Mouse (Mus musculus): ENCODE data around the gene Gbp7. TPM values are rescaled to one million over a fixed set of nuclear protein-coding genes. Genes with fewer than 3 reads are reported as not detected.
"Not testable (repeated sequence)": the region's sequence is repeated elsewhere in the genome, so short reads cannot be mapped to it uniquely, and the experiment has no call there.

The Gbp7 gene
- total RNA-seq (2021), result 1 to 10 TPM; 2.0 to 2.3 TPM
- long read RNA-seq, partial matches to known transcripts, result 1 of 5 reads
- long read RNA-seq, other reads (novel, unspliced or antisense), result 0 of 5 reads

DNA sequence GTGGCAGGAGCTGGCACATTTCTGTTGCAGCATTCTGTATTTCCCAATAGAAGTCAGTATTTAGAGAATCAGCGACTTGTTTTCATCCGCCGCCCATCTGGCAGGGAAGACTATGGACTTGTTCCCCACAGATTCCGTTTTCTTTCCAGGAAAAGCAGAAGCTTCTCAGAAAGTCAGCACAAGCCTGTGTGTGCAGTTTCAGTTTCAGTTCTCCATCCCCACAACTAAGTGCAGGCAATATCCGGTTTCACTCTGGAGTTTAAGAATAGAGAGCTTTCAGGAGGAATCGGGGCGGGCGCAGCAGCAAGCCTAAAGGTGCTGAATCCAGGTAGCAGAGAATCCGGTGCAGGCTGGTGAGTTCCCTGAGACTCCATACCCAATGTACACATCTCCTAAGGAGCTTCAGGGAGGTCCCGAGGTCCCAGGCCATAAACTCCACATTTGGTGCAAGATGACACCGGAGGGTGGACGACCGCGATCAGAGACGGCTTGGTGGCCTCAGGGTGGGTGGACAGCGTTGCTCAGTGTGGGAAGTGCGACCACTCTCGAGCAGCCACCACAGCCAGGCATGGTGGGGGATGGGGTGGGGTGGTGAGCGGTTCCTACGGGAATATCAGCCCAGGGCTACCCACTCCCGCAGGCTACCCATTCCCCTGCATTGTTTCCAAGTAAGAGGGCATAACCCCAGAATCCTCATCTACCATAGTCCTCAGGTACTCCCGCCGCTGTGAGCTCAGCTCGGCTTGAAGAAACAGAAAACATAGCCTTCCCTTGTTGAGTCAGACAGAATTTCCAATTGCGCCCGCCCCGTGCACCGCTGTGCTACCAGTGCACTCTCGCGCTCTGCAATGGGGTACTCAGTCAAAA lies at the start of gene Gbp7:
TSS of gene Gbp7 (plus strand) at position 256 of the 867 bp plus-strand sequence.
- DNase-seq (ENCODE audit: low spot score in 2 of 2), result peak; percentile 16 to 40

DNA sequence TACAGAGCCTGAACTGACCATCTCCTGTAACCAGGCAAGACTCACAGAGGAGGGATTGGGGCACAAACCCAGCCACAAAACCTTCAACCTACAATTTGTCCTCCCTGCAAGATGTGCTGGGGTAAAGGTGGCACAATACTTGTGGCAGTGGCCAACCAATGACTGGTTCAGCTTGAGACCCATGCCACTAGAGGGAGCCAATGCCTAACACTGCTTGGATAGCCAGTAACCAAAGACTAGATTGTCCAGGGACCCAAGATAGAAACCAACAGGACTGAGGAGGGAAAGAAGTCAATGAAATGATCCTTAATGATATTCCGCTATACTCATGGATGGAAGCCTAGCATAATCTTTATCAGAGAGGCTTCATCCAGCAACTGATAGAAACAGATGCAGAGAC lies 39.7 kb upstream of the Gbp7 start:
- DNase-seq (ENCODE audit: low spot score in 2 of 2), result peak; percentile 11 to 75

DNA sequence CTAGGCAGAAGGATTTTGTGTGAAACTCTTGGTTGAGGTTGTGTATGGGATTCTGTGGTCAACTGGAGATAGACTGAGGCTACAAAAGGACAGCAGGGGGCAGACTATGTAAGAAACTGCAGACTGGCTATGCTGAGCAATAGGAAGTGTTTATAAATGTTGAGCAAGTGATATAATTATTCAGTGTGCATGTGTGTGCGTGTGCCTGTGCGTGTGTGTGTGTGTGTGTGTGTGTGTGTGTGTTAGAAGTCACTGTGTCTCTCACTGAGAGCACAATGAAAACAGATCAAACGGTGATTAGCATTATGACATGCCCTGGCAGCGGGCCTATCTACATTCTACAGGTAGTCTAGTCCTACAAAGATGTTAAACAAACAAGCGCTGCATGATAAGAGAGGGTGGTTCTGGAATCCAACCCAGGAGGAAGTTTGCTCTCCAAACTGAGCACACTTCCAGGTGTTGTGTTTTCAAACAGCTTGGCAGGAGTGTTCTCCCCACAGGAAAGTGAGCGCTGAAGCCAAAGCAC lies 36.5 kb upstream of the Gbp7 start, which contains the start of gene Gbp5:
TSS of gene Gbp5 (plus strand) at position 443 of the 526 bp plus-strand sequence.
- peak in 1 of 2 experiments; percentile 47 for DNase-seq (ENCODE audit: low spot score in 2 of 2)

DNA sequence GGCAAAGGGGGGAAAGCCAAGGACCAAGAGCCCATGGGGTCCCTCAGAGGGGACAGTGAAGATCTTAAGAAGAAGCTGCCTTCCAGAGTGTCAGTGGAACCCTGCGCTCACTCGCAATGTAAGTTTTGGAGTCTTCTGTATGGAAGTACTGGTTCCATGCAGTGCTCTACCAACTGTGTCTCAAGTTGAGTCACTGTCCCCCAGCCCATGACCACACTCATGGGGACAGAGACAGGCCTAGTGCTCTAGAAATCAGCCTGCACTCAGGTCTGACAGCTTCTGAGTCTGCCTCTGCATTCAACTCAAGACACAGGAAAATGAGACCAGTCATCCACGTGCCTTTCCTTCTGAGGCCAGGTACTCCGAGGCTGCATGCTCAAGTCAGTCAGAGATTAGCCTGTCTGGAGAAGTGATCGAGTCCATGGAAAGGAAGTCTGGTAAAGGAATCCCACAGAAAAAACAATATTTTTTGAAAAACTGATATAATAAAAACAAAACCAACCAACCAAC lies 34.9 kb upstream of the Gbp7 start:
- no peak for DNase-seq (ENCODE audit: low spot score in 2 of 2)

DNA sequence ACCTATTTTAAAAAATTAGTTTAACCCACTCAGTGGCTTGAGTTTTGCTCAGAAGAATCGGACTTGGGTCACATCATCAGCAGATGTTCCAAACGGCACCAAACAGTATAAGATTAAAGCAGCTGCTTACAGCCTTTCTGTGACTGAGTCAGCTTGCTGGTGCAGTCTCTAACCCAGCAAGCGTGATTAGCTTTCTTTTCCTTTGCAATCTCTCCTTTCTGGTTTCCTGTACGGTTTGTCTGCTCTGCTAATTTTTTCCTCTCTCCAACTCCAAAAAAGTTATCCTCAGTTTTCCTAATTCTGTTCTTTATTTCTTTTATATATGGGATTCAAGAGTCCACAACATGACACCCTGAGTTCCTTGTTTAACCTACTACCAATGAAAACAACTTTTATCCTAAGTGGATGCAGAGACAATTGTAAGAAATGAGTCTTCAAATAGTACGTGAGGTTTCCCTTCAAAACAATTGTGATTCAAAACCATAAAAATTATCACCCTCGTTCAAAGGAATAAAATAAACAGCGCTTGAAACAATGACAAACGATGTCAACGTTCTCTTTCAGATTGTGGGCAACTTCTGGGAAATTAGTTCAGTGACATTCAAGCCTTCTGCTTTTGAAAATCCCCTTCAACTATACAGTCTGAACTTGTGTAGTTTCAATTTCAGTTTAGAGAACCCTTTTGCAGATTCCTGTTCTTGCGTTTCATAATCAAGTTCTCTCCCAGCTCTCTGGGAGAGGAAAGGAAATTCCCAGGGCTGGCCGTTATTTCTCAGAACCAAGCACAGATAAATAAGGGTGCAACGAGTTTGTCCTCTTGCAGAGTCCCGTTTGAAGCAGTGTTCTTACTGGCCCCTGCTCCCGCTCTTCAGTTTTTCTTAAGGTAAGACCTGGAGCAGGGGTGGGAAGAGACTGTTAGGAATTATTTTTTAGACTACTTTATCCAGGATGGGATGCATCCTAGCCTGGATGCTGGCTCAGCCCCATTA lies 33.7 kb upstream of the Gbp7 start:
- no peak for DNase-seq (ENCODE audit: low spot score in 2 of 2)

DNA sequence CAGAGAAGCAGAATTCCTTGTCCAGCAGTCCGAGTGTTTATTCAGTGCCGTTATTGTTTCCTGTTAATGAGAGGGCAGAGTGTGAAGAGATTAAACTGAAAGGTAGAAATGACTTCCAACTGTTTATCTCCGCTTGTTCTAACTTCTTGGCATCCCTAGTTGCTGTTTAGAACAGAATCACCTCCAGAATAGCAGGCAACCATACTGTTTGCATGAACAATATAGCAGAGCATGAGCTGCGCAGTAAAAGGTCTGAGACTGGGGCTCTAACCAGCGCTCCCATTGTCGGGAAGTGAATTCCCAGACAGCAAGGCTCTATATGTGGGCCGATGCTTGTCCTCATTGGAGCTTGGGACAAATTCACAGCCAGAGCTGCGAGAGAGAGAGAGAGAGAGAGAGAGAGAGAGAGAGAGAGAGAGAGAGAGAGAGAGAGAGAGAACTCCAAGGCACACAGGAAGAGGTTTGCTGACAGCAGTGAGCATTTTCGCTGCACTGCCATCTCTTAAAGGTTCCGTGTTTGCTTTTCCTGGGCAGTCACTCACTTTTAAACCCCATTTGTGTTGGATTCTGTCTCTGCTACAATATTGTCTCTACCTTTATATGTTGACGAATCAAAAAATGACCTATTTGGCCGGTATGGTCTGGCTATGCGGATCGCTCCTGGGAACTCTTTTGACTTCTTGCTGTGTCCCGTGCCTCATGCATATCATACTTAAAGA lies 32.9 kb upstream of the Gbp7 start:
- no peak for DNase-seq (ENCODE audit: low spot score in 2 of 2)

DNA sequence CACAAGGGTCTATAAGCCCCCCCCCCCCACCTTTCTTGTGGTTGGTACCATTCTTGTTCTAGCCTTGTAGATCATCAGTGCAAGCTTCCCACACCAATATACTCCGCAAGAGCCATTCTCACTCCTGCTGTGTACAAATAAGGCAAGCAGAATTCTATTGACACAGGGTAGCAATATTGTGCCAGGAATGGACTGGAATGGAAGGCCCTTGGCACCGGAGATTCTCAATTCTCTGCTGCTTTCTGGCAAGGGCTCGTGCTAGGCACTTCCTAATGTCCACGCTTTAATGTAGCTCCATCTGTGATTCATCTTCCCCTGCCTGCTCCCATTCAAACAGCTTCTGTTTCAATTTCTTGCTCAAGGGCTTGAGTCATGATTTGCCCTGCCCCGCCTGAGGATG lies 31.2 kb upstream of the Gbp7 start:
- no peak for DNase-seq (ENCODE audit: low spot score in 2 of 2)

DNA sequence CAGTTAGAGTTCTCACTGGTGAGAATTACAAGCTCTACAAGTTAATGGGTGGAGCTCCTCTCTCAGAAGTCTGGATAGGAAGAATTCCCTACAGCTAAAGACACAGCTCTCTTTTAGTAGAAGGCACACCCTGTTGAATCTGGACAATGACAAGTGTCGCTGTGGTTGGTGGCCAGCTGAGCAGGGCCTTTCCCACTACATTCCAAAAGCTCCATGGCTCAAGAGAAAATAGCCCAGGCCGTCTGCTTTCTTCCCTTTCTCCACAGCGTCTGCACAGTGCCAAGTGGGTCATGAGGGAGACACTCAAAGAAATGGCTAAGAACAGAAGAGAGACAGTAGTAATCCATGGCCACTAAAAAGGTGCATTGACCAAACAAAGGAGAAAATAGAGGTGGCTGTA lies 2.0 kb upstream of the Gbp7 start:
- DNase-seq (ENCODE audit: low spot score in 2 of 2), result no peak

DNA sequence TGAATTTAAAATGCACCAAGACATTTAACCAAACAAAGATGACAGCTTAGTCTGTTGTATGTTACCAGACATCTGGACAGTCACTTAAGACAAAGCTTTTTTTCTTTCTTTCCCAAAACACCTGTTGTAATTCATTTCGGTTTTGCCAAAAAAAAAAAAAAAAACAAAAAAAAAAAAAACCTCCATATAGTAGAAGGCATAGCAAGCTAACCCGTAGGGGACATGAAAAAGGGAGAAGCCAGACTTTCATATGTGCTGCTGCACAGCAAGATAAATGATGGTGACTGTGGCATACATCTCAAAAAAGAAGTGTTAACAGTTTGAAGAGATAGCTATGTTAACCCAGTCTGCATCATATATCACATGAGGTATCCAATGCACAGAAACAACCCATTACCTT lies 545 bp upstream of the Gbp7 start:
- DNase-seq (ENCODE audit: low spot score in 2 of 2), result no peak

DNA sequence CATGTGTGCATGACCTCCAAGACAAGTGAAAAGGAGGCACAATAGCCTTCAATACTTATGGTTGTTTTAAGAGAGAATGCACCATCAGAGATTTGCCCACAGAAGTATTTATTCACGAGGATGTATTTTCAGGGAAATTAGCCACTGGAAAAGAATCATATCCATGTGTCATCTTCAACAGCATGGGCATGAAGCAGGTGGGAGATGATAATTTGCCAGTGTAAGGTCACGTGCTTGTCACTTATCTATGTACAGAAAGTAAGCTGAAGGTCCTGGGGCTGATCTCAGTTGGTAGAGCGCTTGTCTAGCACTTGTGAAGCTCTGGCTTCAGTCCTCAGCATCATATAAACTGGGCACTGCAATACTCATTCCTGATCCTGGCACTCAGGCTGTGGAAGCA lies 1.5 kb downstream of the Gbp7 start:
- no peak for DNase-seq (ENCODE audit: low spot score in 2 of 2)

DNA sequence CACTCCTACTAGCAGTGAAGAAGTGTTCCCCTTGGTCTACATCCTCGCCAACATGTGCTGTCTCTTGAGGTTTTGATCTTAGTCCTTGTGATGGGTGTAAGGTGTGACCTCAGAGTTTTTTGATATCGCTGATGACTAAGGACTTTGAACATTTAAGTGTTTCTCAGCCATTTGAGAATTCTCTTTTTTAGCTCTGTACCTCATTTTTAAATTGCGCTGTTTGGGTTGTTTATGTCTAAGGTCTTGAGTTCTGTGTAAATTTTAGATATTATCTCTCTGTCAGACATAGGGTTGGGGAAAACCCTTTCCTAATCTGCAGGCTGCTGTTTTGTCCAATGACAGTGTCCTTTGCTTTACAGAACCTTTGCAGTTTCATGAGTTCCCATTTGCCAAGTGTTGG lies 3.0 kb downstream of the Gbp7 start:
- no peak for DNase-seq (ENCODE audit: low spot score in 2 of 2)

DNA sequence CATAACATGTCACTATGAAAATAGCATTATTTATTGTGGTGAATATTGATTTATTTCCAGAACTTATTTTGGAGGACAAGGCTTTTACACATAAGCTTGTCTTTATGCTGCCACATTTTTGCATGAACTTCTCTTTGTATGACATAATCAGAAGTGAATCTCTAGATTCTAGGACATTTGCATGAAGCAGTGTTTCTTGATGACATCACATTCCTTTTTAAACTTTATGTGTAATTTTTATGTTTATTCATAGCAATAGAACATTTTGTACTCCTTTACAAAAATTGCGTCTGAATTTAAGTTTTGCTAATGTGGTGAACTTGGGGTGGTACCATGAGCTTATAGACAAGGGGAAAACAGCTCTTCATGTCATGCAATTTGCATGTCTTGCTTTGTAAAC lies 5.5 kb downstream of the Gbp7 start:
- DNase-seq (ENCODE audit: low spot score in 2 of 2), result no peak

DNA sequence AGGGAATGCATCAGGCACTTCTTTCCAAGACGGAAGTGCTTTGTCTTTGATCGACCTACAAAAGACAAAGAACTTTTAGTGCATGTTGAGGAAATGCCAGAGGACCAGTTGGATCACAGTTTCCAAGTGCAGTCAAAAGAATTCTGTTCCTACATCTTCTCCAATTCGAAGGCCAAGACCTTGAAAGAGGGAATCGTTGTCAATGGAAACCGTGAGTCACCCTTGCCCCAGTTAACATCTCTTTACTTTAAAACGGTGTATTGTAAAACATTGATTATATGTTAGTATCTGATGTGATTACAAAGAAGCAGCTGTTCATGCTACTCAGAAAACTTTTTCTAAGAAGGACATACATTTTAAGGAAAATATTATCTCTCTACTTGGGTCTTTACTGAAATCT lies 11.2 kb downstream of the Gbp7 start:
- DNase-seq (ENCODE audit: low spot score in 2 of 2), result no peak

DNA sequence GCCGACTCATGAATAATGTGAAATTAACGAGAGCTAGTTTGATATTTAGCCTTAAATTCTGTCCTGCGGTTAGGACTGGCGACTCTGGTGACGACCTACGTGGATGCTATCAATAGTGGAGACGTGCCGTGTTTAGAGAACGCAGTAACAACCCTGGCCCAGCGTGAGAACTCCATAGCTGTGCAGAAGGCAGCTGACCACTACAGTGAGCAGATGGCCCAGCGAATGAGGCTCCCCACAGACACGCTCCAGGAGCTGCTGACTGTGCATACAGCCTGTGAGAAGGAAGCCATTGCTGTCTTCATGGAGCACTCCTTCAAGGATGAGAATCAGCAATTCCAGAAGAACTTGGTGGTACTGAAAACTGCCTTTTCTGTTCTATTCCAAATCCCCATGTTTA lies 12.6 kb downstream of the Gbp7 start:
- not testable (repeated sequence) for DNase-seq (ENCODE audit: low spot score in 2 of 2)

DNA sequence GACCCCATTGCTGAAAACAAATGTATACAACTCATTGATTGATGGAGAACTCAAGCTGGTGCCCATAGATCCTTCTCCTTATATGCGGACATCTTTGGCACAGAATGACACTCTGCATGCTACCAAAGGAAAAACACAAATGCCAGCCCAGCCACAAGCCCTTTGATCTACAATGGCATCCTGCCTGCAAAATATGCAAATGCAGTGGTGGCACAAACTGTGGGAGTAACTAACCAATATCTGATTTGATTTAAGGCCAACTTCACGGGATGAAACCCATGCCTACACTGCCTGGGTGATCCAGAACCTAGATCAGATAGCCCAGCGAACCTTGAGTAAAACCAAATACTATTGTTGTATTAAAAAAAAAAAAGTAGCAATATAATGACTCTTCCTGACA lies 16.5 kb downstream of the Gbp7 start:
- DNase-seq (ENCODE audit: low spot score in 2 of 2), result no peak

DNA sequence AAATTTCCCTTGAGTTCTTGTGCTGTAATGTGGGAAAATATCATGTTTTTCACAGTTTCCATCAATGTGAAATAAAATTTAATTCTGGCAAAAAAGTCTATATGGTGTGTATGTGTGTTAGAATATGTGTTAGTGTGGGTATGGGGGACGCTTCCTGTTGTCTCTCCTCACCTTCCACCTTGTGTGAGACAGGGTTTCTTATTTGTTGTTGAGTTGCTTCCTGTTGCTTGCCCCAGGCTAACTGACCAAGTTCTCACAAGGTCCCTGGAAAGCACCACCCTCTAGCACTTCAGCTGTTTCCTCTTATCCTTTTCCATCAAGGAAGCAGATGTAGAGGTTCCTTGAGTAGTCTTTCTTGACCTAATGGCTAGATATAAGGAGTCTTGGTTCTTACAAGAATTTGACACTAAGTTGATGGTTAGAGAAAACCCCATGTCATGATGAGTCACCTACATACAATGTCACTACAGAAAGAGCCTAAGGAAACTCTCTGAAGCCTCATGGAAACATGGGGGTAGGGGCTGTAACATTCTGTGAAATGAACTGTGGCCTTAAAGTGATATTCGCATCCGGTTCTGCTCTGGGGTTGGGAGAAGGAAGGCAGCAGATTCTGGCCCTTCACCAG lies 20.0 kb downstream of the Gbp7 start:
- no peak for DNase-seq (ENCODE audit: low spot score in 2 of 2)

DNA sequence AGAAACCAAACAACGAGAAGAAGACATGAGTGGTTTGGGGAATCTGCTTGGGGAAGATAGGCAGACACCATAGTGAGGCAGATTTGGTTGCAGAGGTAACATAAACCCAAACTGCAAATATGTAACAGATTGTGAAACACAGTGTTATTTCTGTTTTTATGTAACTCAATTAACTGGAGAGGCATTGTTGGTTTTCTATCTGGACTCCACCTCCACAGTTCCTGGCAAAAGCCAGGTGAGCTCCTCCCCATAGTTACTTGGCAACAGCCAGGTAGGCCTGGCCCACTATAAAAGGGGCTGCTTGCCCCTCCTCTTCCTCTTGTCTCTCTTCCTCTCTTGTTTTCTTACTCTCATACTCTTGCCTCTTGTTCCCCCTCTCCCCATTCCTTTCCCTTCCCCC lies 24.5 kb downstream of the Gbp7 start:
- DNase-seq (ENCODE audit: low spot score in 2 of 2), result no peak

DNA sequence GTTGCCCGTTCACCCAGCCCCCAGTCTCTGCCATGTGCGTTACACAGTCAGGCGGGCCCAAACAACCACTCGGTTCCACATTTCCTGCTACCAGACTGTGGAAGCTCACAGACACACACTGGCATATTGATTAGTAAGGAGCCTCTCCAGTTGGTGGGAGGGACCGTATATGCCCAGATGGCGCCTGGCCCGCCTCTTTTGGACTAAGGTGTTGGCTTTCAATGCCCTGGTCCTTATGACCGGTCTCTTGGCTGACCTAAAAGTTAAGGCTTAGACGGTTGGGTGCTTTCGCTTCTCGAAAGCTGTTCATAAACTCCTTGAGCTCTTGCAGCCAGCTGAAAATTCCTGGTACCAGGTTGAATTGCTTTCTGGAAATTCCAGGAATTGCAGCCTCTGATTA lies 25.5 kb downstream of the Gbp7 start:
- no peak for DNase-seq (ENCODE audit: low spot score in 2 of 2)

DNA sequence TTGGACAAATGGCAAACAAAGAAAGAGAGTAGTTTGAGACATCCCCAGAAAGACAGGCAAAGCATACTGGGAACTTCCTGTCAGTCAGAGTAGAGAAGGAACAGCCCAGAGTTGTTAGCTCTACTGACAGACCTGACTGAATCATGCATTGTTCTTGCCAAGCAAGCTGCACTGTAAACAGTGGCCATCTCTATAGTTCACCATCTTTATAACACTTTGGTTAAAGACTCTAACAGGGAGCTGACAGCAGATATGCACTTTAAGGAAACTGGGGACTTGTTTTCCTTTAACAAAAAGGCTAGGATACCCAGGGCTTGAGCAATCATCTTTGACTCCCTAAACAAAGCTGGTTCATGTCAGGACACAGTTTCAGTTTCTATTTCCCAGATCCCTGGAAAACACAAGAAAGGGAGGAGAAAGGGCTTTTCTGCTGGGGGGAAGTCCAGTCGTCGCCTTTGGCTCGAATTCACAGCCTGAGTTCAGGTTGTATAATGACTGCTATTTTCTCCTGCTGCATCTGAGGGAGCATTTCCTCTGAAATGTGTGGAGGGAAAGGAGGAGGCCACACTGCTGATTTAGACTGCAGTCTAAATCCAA lies 29.6 kb downstream of the Gbp7 start, which contains the start of gene Gbp3:
TSS of gene Gbp3 (plus strand) at position 395 of the 597 bp plus-strand sequence.
- no peak for DNase-seq (ENCODE audit: low spot score in 2 of 2)
